Mouse (Mus musculus): ENCODE results near the gene Supt3.

GRCm38 (mm10) chr17:44863165-44863564 is 86.2 kb downstream of the Supt3 start:
- TF ChIP-seq CTCF (IDR thresholded peaks at IDR 0.05) (no peak), EP300 (IDR thresholded peaks at IDR 0.05; ENCODE audit: insufficient read depth, low read depth, low read length) (no peak)
